Mouse (Mus musculus) spleen, postnatal 0 days (tissue): ENCODE results near the gene Trak2. TPM values are rescaled to one million over a fixed set of nuclear protein-coding genes. Genes with fewer than 3 reads are reported as not detected.

Experiments used
- polyA plus RNA-seq: library from polyadenylated mRNA; unstranded; fragments of >200 nt; fragmentation: Nextera tagmentation; extraction: Ambion mirVana; gene quantifications from 2 replicates; pipeline ENCODE4 v1.2.1, GENCODE M21; 2015

The Trak2 gene
- polyA plus RNA-seq, result 46.7 and 51.2 TPM in 2 replicates

GRCm38 (mm10) chr1:58973366-58974221 is at the start of gene Trak2, which contains the start of gene Stradb:
Trak2 (minus strand) TSS chr1:58973430.
Stradb (plus strand) TSS chr1:58973522.

Other genes starting within 250 kb of the Trak2 start
- gene Casp8, start 178.1 kb downstream of the Trak2 start, polyA plus RNA-seq, result 19.6 and 25.0 TPM in 2 replicates
- 57.1 and 58.9 TPM in 2 replicates for gene Stradb, start 92 bp upstream of the Trak2 start, polyA plus RNA-seq
- not detected in 2 replicates for gene C2cd6, start 121.5 kb upstream of the Trak2 start, polyA plus RNA-seq
- gene Tmem237, start 147.0 kb upstream of the Trak2 start, polyA plus RNA-seq, result 6.7 and 8.6 TPM in 2 replicates
- gene Mpp4, start 190.0 kb upstream of the Trak2 start, polyA plus RNA-seq, result 0.12 and 0.22 TPM in 2 replicates